Mouse (Mus musculus): ENCODE results near the gene Heatr6.

- no peak for TF ChIP-seq HCFC1 (IDR thresholded peaks at IDR 0.05; ENCODE audit: borderline replicate concordance, insufficient read depth, low read length)
- no peak for TF ChIP-seq ZC3H11A (IDR thresholded peaks at IDR 0.05; ENCODE audit: borderline replicate concordance, low read depth, low read length)
- TF ChIP-seq MAFK (IDR thresholded peaks at IDR 0.05; ENCODE audit: insufficient read depth, low read depth, low read length) = no peak
- TF ChIP-seq ZNF384 (IDR thresholded peaks at IDR 0.05; ENCODE audit: low read depth, low read length) = no peak
- no peak for TF ChIP-seq CHD2 (IDR thresholded peaks at IDR 0.05; ENCODE audit: low read depth, low read length)
These were observed 43.8 kb upstream of the Heatr6 start for GRCm38 (mm10) chr11:83709683-83710082.

All from ES-E14 (cell line).